Comparison of ENCODE assay signal across 8 mouse cellular contexts in the genomic region with DNA sequence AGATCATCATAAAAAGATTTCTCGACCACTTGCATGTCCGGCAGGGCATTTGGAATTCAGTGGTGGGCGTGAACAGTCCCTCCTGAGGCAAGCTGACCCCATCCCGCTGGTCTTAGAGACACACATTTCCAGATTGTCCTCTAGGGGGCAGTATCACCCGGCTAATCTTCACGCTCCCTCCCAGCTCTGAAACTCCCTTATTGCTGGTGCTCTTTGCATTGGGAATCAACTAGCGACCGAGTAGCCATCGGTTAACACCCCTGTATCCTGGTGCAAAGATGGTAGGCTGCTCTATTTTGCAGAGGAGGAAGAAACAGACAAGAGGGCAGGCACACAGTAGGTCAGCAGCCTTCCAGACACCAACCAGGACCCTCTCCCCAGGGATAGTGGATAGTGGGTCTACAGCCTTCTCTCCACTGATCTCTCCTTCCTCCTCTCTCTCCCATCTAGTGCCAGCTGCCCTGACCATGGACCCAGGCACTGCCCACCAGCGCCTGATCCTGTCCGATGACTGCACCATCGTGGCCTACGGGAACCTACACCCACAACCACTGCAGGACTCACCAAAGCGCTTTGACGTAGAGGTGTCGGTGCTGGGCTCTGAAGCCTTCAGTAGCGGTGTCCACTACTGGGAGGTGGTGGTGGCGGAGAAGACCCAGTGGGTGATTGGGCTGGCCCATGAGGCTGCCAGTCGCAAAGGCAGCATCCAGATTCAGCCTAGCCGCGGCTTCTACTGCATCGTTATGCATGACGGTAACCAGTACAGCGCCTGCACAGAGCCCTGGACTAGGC. TPM values are rescaled to one million over a fixed set of nuclear protein-coding genes. Genes with fewer than 3 reads are reported as not detected.
A peak's percentile ranks its signal among the peaks of the same experiment; 100 is the strongest.
DNase-seq lines count a peak whose midpoint lies in the region; ATAC-seq and TF ChIP-seq lines count a peak whose summit lies in the region.

No protein-coding gene starts in this region.

- WGBS in embryonic facial prominence, embryonic 10.5 days, result 65% methylated on average over 24 of the region's 24 CpGs

- H3K4me3 ChIP-seq in gastrocnemius, adult 2 months, result no peak overlapping the region
- no peak overlapping the region for H3K4me3 ChIP-seq in embryonic facial prominence, embryonic 10.5 days

- no peak for DNase-seq in gastrocnemius, adult 2 months
- no peak for DNase-seq in gastrocnemius, postnatal 36 days
- peak; percentile 75 for DNase-seq in 3T3-L1 (ENCODE audit: low read depth, low spot score)
- peak; percentile 73 for DNase-seq in adrenal gland, postnatal 14 days
- DNase-seq in embryonic facial prominence, embryonic 10.5 days (ENCODE audit: low spot score), result peak; percentile 74
- peak; percentile 22 to 59 for DNase-seq in kidney, postnatal 36 days
- DNase-seq in urinary bladder, postnatal 4 days (ENCODE audit: low spot score in 2 of 2), result no peak

- H3K36me3 ChIP-seq in embryonic facial prominence, embryonic 10.5 days (replicated peaks), result peaks cover 31% of the 10 kb centered on the region

- no peaks in the 10 kb centered on the region for H3K9me3 ChIP-seq in embryonic facial prominence, embryonic 10.5 days

- intact Hi-C loops in gastrocnemius, adult 2 months (cut with DNase I), result loop anchor here (1.0 kb wide), 1 partner anchor 178 kb away; no protein-coding TSS in a partner anchor
- intact Hi-C loops in gastrocnemius, postnatal 36 days (cut with DNase I), result loop anchor here (2.0 kb wide), 1 partner anchor 178 kb away; no protein-coding TSS in a partner anchor

- H3K27ac ChIP-seq in gastrocnemius, adult 2 months, result no peak overlapping the region
- no peak overlapping the region for H3K27ac ChIP-seq in embryonic facial prominence, embryonic 10.5 days (replicated peaks)

- peak; percentile 83 for TF ChIP-seq CTCF in gastrocnemius, adult 2 months (IDR thresholded peaks at IDR 0.05)

- peaks cover 54% of the 10 kb centered on the region for H3K4me1 ChIP-seq in embryonic facial prominence, embryonic 10.5 days

- peak; percentile 85 for ATAC-seq in megakaryocyte progenitor cell, adult 5-6 weeks (replicated peaks; ENCODE audit: poor library complexity)

- no peaks in the 10 kb centered on the region for H3K27me3 ChIP-seq in embryonic facial prominence, embryonic 10.5 days (replicated peaks; ENCODE audit: low read depth, poor library complexity, severe bottlenecking)

RNA-seq across cellular contexts. Expression of a gene that starts 25.4 kb away (rescaled TPM):
- total RNA-seq in gastrocnemius, adult 2 months (2021), result under 1 TPM; 0.50 to 0.74 TPM
- total RNA-seq in gastrocnemius, postnatal 36 days (2021), result under 1 TPM; 0.51 to 0.79 TPM
- 10.0 and 11.0 TPM in 2 replicates for total RNA-seq in adrenal gland, postnatal 14 days (2021)
- polyA plus RNA-seq in embryonic facial prominence, embryonic 10.5 days (2016; fragmentation: Nextera tagmentation; extraction: Ambion mirVana), result 10.6 and 11.9 TPM in 2 replicates
- total RNA-seq in megakaryocyte progenitor cell, adult 5-6 weeks (2015), result 0.62 and 0.66 TPM in 2 replicates
- total RNA-seq in megakaryocyte progenitor cell, adult 5-6 weeks (2017), result 0.33 and 0.41 TPM in 2 replicates

RNA-seq across cellular contexts. Expression of a gene that starts 53.5 kb away (rescaled TPM):
- 1 to 10 TPM; 1.2 to 2.2 TPM for total RNA-seq in gastrocnemius, adult 2 months (2021)
- total RNA-seq in gastrocnemius, postnatal 36 days (2021), result 1 to 10 TPM; 2.2 to 2.6 TPM
- total RNA-seq in adrenal gland, postnatal 14 days (2021), result 34.1 and 41.8 TPM in 2 replicates
- 11.4 and 12.1 TPM in 2 replicates for polyA plus RNA-seq in embryonic facial prominence, embryonic 10.5 days (2016; fragmentation: Nextera tagmentation; extraction: Ambion mirVana)
- total RNA-seq in megakaryocyte progenitor cell, adult 5-6 weeks (2015), result 0.91 and 1.7 TPM in 2 replicates
- total RNA-seq in megakaryocyte progenitor cell, adult 5-6 weeks (2017), result 2.1 and 2.2 TPM in 2 replicates

Comparison
In these comparisons a context has a peak if more than half of its experiments do, and no peak if none do; other contexts are left out.
1. DNase-seq: peak in 3T3-L1 (single experiment), adrenal gland, postnatal 14 days (single experiment), embryonic facial prominence, embryonic 10.5 days (single experiment) and kidney, postnatal 36 days (2 of 2); none in gastrocnemius, adult 2 months (single experiment), gastrocnemius, postnatal 36 days (0 of 2) and urinary bladder, postnatal 4 days (0 of 2).